Mouse (Mus musculus): Measurements from ENCODE around the gene Zdhhc14. TPM values are rescaled to one million over a fixed set of nuclear protein-coding genes. Genes with fewer than 3 reads are reported as not detected.

The Zdhhc14 gene
- total RNA-seq (2021), result 10 to 100 TPM; 25.9 to 29.4 TPM

GRCm38 (mm10) chr17:5491801-5492745 is at the start of gene Zdhhc14:
Gene Zdhhc14, plus strand, starts transcription at chr17:5492557.
- DNase-seq (ENCODE audit: extremely low spot score in 1 of 2, low spot score in 2 of 2), result peak; percentile 90 to 94
- intact Hi-C loops (cut with DNase I), result loop anchor here (5.0 kb wide), 3 partner anchors 40 to 60 kb away; partner anchors contain the start of gene Tmem242

- no peak for DNase-seq (ENCODE audit: extremely low spot score in 1 of 2, low spot score in 2 of 2)
- intact Hi-C loops (cut with DNase I), result loop anchor here (5.0 kb wide), 2 partner anchors 49 to 94 kb away; partner anchors contain the start of gene Zdhhc14
These were observed 49.1 kb upstream of the Zdhhc14 start for GRCm38 (mm10) chr17:5443260-5443659.

- intact Hi-C loops (cut with DNase I), result loop anchor here (5.0 kb wide), 2 partner anchors 49 to 94 kb away; partner anchors contain the start of gene Zdhhc14
- no peak for DNase-seq (ENCODE audit: extremely low spot score in 1 of 2, low spot score in 2 of 2)
These were observed 48.6 kb upstream of the Zdhhc14 start for GRCm38 (mm10) chr17:5443751-5444150.

- DNase-seq (ENCODE audit: extremely low spot score in 1 of 2, low spot score in 2 of 2), result no peak
- intact Hi-C loops (cut with DNase I), result no loop called here
These were observed 38.7 kb upstream of the Zdhhc14 start for GRCm38 (mm10) chr17:5453657-5454056.

GRCm38 (mm10) chr17:5463912-5464311 is 28.4 kb upstream of the Zdhhc14 start:
- intact Hi-C loops (cut with DNase I), result no loop called here
- no peak for DNase-seq (ENCODE audit: extremely low spot score in 1 of 2, low spot score in 2 of 2)

GRCm38 (mm10) chr17:5466736-5467135 is 25.6 kb upstream of the Zdhhc14 start:
- no peak for DNase-seq (ENCODE audit: extremely low spot score in 1 of 2, low spot score in 2 of 2)
- intact Hi-C loops (cut with DNase I), result no loop called here

GRCm38 (mm10) chr17:5467177-5467576 is 25.2 kb upstream of the Zdhhc14 start:
- DNase-seq (ENCODE audit: extremely low spot score in 1 of 2, low spot score in 2 of 2), result no peak
- intact Hi-C loops (cut with DNase I), result no loop called here

- DNase-seq (ENCODE audit: extremely low spot score in 1 of 2, low spot score in 2 of 2), result no peak
- intact Hi-C loops (cut with DNase I), result no loop called here
These were observed 20.1 kb upstream of the Zdhhc14 start for GRCm38 (mm10) chr17:5472268-5472667.

GRCm38 (mm10) chr17:5475960-5476725 is 16.2 kb upstream of the Zdhhc14 start:
- DNase-seq (ENCODE audit: extremely low spot score in 1 of 2, low spot score in 2 of 2), result no peak
- intact Hi-C loops (cut with DNase I), result no loop called here

- no peak for DNase-seq (ENCODE audit: extremely low spot score in 1 of 2, low spot score in 2 of 2)
- intact Hi-C loops (cut with DNase I), result no loop called here
These were observed 8.9 kb upstream of the Zdhhc14 start for GRCm38 (mm10) chr17:5483456-5483855.

- no peak for DNase-seq (ENCODE audit: extremely low spot score in 1 of 2, low spot score in 2 of 2)
- intact Hi-C loops (cut with DNase I), result no loop called here
These were observed 7.7 kb upstream of the Zdhhc14 start for GRCm38 (mm10) chr17:5484663-5485062.

- DNase-seq (ENCODE audit: extremely low spot score in 1 of 2, low spot score in 2 of 2), result no peak
- intact Hi-C loops (cut with DNase I), result no loop called here
These were observed 4.2 kb upstream of the Zdhhc14 start for GRCm38 (mm10) chr17:5488156-5488555.

- intact Hi-C loops (cut with DNase I), result loop anchor here (5.0 kb wide), 3 partner anchors 42 to 62 kb away; partner anchors contain the start of gene Tmem242
These were observed 2.0 kb upstream of the Zdhhc14 start for GRCm38 (mm10) chr17:5490351-5490750.

GRCm38 (mm10) chr17:5491031-5491800 is 1.1 kb upstream of the Zdhhc14 start:
- DNase-seq (ENCODE audit: extremely low spot score in 1 of 2, low spot score in 2 of 2), result peak; percentile 91 to 94
- intact Hi-C loops (cut with DNase I), result loop anchor here (5.0 kb wide), 3 partner anchors 41 to 61 kb away; partner anchors contain the start of gene Tmem242

More at GRCm38 (mm10) chr17:5490351-5490750, 2.0 kb upstream of the Zdhhc14 start:
- no peak for DNase-seq (ENCODE audit: extremely low spot score in 1 of 2, low spot score in 2 of 2)

GRCm38 (mm10) chr17:5492746-5493160 is 396 bp downstream of the Zdhhc14 start:
- intact Hi-C loops (cut with DNase I), result loop anchor here (5.0 kb wide), 3 partner anchors 40 to 60 kb away; partner anchors contain the start of gene Tmem242
- no peak for DNase-seq (ENCODE audit: extremely low spot score in 1 of 2, low spot score in 2 of 2)

- intact Hi-C loops (cut with DNase I), result loop anchor here (5.0 kb wide), 3 partner anchors 39 to 59 kb away; partner anchors contain the start of gene Tmem242
- peak in 1 of 2 experiments; percentile 61 for DNase-seq (ENCODE audit: extremely low spot score in 1 of 2, low spot score in 2 of 2)
These were observed 909 bp downstream of the Zdhhc14 start for GRCm38 (mm10) chr17:5493161-5493771.

GRCm38 (mm10) chr17:5493809-5494208 is 1.5 kb downstream of the Zdhhc14 start:
- DNase-seq (ENCODE audit: extremely low spot score in 1 of 2, low spot score in 2 of 2), result no peak
- intact Hi-C loops (cut with DNase I), result loop anchor here (5.0 kb wide), 3 partner anchors 38 to 58 kb away; partner anchors contain the start of gene Tmem242

GRCm38 (mm10) chr17:5494832-5495231 is 2.5 kb downstream of the Zdhhc14 start:
- intact Hi-C loops (cut with DNase I), result loop anchor here (5.0 kb wide), 3 partner anchors 37 to 57 kb away; partner anchors contain the start of gene Tmem242

More at GRCm38 (mm10) chr17:5494832-5495231, 2.5 kb downstream of the Zdhhc14 start:
- no peak for DNase-seq (ENCODE audit: extremely low spot score in 1 of 2, low spot score in 2 of 2)
